Mouse (Mus musculus): ENCODE results near the gene Acy3. TPM values are rescaled to one million over a fixed set of nuclear protein-coding genes. Genes with fewer than 3 reads are reported as not detected.
"Not testable (repeated sequence)": the region's sequence is repeated elsewhere in the genome, so short reads cannot be mapped to it uniquely, and the experiment has no call there.

Acy3 gene
- polyA plus RNA-seq, 1 experiment from 2014 or later, result 7.8 TPM

GRCm38 (mm10) chr19:3951461-3951860, 34.9 kb upstream of the Acy3 start:
- Histone ChIP-seq H3K4me1 (ENCODE audit: control insufficient read depth, insufficient read depth, low read length) (no peaks in the 10 kb centered on the region), H3K27me3 (ENCODE audit: control insufficient read depth, insufficient read depth, low read length) (no peaks in the 10 kb centered on the region), H3K9me3 (ENCODE audit: control insufficient read depth, low read depth, low read length) (no peaks in the 10 kb centered on the region), H3K4me2 (replicated peaks; ENCODE audit: low read depth, low read length) (no peak overlapping the region), H3K27ac (ENCODE audit: low read length) (no peak overlapping the region), H3K9ac (replicated peaks; ENCODE audit: low read depth, low read length) (no peak overlapping the region), H3K36me3 (ENCODE audit: control insufficient read depth, insufficient read depth, low read length) (no peaks in the 10 kb centered on the region), H3K4me3 (ENCODE audit: low read depth, low read length) (no peak overlapping the region)
- no peak for ATAC-seq (ENCODE audit: insufficient number of reproducible peaks, insufficient read depth, low FRiP score, low read depth)

DNA sequence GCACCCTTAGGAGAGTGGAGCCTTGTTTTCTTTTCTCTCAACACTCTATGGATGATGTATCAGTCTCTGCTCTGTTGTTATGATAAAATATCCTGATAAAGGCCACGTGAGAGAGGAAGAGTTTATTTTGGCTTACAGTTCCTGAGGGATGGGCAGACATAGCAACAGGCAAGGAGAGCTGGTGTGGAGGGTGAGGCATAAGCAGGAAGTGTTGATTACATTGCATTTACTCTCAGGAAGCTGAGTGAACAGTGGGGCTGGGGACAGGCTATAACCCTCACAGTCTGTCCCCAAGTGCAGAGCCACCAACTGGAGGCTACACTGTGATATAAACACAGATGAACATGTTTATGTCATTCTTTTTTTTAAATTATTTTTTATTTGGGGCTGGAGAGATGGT, 34.3 kb upstream of the Acy3 start:
- no peaks in the 10 kb centered on the region for H3K9me3 ChIP-seq (ENCODE audit: control insufficient read depth, low read depth, low read length)
- WGBS, result 26% methylated on average over 1 of the region's 1 CpGs

DNA sequence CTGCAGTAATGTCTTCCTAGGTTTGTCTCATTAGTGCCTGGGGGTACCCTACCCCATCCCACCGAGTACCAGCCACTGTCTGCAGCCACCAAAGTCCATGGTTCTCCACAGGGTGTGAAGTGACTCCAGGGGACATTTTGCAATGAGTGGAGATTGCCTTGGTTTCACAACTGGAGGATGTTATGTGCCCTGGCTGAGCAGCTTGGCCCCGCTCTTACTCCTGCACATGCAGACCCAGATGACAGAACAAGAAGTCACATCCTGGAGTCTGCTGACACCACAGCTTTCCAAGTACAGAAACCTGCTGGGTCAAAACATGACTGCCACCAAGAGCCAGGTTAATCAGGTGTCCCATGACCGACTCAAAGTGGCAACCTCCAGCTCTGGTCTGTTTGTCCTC, 31.3 kb upstream of the Acy3 start:
- no peaks in the 10 kb centered on the region for H3K4me1 ChIP-seq (ENCODE audit: control insufficient read depth, insufficient read depth, low read length)
- H3K27me3 ChIP-seq (ENCODE audit: control insufficient read depth, insufficient read depth, low read length), result no peaks in the 10 kb centered on the region
- H3K9ac ChIP-seq (replicated peaks; ENCODE audit: low read depth, low read length), result no peak overlapping the region
- no peak overlapping the region for H3K4me2 ChIP-seq (replicated peaks; ENCODE audit: low read depth, low read length)
- WGBS, result 67% methylated on average over 3 of the region's 3 CpGs
- H3K36me3 ChIP-seq (ENCODE audit: control insufficient read depth, insufficient read depth, low read length), result no peaks in the 10 kb centered on the region
- ATAC-seq (ENCODE audit: insufficient number of reproducible peaks, insufficient read depth, low FRiP score, low read depth), result no peak
- H3K4me3 ChIP-seq (ENCODE audit: low read depth, low read length), result no peak overlapping the region
- H3K27ac ChIP-seq (ENCODE audit: low read length), result no peak overlapping the region
- no peaks in the 10 kb centered on the region for H3K9me3 ChIP-seq (ENCODE audit: control insufficient read depth, low read depth, low read length)

More for the DNA sequence above, 34.3 kb upstream of the Acy3 start:
- no peaks in the 10 kb centered on the region for H3K36me3 ChIP-seq (ENCODE audit: control insufficient read depth, insufficient read depth, low read length)
- no peaks in the 10 kb centered on the region for H3K4me1 ChIP-seq (ENCODE audit: control insufficient read depth, insufficient read depth, low read length)
- no peaks in the 10 kb centered on the region for H3K27me3 ChIP-seq (ENCODE audit: control insufficient read depth, insufficient read depth, low read length)
- ATAC-seq (ENCODE audit: insufficient number of reproducible peaks, insufficient read depth, low FRiP score, low read depth), result no peak
- no peak overlapping the region for H3K4me3 ChIP-seq (ENCODE audit: low read depth, low read length)
- no peak overlapping the region for H3K4me2 ChIP-seq (replicated peaks; ENCODE audit: low read depth, low read length)
- no peak overlapping the region for H3K27ac ChIP-seq (ENCODE audit: low read length)
- H3K9ac ChIP-seq (replicated peaks; ENCODE audit: low read depth, low read length), result no peak overlapping the region

GRCm38 (mm10) chr19:3955804-3956203, 30.6 kb upstream of the Acy3 start:
- no peak overlapping the region for H3K4me3 ChIP-seq (ENCODE audit: low read depth, low read length)
- H3K27me3 ChIP-seq (ENCODE audit: control insufficient read depth, insufficient read depth, low read length), result no peaks in the 10 kb centered on the region
- no peak overlapping the region for H3K4me2 ChIP-seq (replicated peaks; ENCODE audit: low read depth, low read length)
- no peaks in the 10 kb centered on the region for H3K9me3 ChIP-seq (ENCODE audit: control insufficient read depth, low read depth, low read length)
- no peaks in the 10 kb centered on the region for H3K4me1 ChIP-seq (ENCODE audit: control insufficient read depth, insufficient read depth, low read length)
- WGBS, result 40% methylated on average over 4 of the region's 4 CpGs
- no peak overlapping the region for H3K9ac ChIP-seq (replicated peaks; ENCODE audit: low read depth, low read length)
- H3K36me3 ChIP-seq (ENCODE audit: control insufficient read depth, insufficient read depth, low read length), result no peaks in the 10 kb centered on the region
- ATAC-seq (ENCODE audit: insufficient number of reproducible peaks, insufficient read depth, low FRiP score, low read depth), result no peak
- H3K27ac ChIP-seq (ENCODE audit: low read length), result no peak overlapping the region

GRCm38 (mm10) chr19:3957296-3958036, 28.9 kb upstream of the Acy3 start:
- H3K36me3 ChIP-seq (ENCODE audit: control insufficient read depth, insufficient read depth, low read length); H3K9ac ChIP-seq (replicated peaks; ENCODE audit: low read depth, low read length); H3K27me3 ChIP-seq (ENCODE audit: control insufficient read depth, insufficient read depth, low read length); H3K4me3 ChIP-seq (ENCODE audit: low read depth, low read length); H3K4me1 ChIP-seq (ENCODE audit: control insufficient read depth, insufficient read depth, low read length); H3K27ac ChIP-seq (ENCODE audit: low read length); H3K9me3 ChIP-seq (ENCODE audit: control insufficient read depth, low read depth, low read length); H3K4me2 ChIP-seq (replicated peaks; ENCODE audit: low read depth, low read length): not testable (repeated sequence)
- WGBS, result 76% methylated on average over 5 of the region's 5 CpGs
- 0 out of 2 replicates have a peak, but pooled peaks have one; percentile 6 for ATAC-seq (ENCODE audit: insufficient number of reproducible peaks, insufficient read depth, low FRiP score, low read depth)

DNA sequence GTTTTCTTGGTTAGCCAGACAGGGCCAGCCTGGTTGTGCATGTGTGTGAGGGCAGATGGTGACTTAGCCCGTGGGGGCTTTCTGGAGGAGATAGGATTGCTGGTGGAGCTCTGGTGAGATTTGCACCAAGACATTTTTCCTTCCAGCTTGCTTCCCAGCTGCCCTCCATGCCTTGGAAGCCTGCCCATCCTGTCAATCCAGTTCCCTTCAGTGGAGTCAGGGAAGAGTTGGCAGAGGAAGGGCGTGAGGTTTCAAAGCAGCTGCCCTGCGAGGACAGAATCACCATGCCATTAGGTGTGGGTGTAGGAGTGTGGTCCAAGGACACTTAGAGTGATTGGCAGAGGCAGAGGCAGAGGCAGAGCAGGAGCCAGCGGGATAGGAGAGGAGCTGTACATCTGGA, 27.9 kb upstream of the Acy3 start, which contains the start of gene Aldh3b3:
Gene Aldh3b3, plus strand, starts transcription at position 176 of the 400 bp plus-strand sequence.
- Histone ChIP-seq H3K27me3 (ENCODE audit: control insufficient read depth, insufficient read depth, low read length) (no peaks in the 10 kb centered on the region), H3K4me3 (ENCODE audit: low read depth, low read length) (no peak within 1 kb of the TSS), H3K36me3 (ENCODE audit: control insufficient read depth, insufficient read depth, low read length) (no peaks in the 10 kb centered on the region), H3K9me3 (ENCODE audit: control insufficient read depth, low read depth, low read length) (no peaks in the 10 kb centered on the region), H3K4me2 (replicated peaks; ENCODE audit: low read depth, low read length) (no peak within 1 kb of the TSS), H3K9ac (replicated peaks; ENCODE audit: low read depth, low read length) (no peak within 1 kb of the TSS), H3K4me1 (ENCODE audit: control insufficient read depth, insufficient read depth, low read length) (no peaks in the 10 kb centered on the region), H3K27ac (ENCODE audit: low read length) (no peak within 1 kb of the TSS)
- 65% methylated on average over 4 of the region's 4 CpGs for WGBS
- no peak for ATAC-seq (ENCODE audit: insufficient number of reproducible peaks, insufficient read depth, low FRiP score, low read depth)

DNA sequence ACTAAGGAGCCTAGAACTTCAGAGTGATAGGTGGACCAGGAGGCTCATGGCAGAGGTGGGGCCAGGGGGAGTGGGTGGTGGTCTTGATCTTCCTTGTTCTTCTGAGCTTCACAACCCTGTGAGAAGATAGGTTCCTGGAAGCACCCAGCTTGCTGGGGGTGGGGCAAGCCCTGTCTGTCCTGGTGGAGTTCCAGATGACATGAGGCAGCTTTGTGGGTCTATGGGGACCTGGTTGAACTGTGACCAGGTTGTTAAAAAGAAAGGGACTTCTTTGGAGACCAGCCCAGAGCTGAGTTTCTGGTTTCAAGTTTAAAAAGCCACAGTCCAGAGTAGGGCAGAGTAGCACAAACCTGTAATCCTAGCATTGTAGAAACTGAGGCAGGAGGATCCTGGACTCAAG, 27.3 kb upstream of the Acy3 start:
- no peak overlapping the region for H3K4me3 ChIP-seq (ENCODE audit: low read depth, low read length)
- no peaks in the 10 kb centered on the region for H3K36me3 ChIP-seq (ENCODE audit: control insufficient read depth, insufficient read depth, low read length)
- H3K4me1 ChIP-seq (ENCODE audit: control insufficient read depth, insufficient read depth, low read length), result no peaks in the 10 kb centered on the region
- no peaks in the 10 kb centered on the region for H3K9me3 ChIP-seq (ENCODE audit: control insufficient read depth, low read depth, low read length)
- no peak for ATAC-seq (ENCODE audit: insufficient number of reproducible peaks, insufficient read depth, low FRiP score, low read depth)
- H3K27me3 ChIP-seq (ENCODE audit: control insufficient read depth, insufficient read depth, low read length), result no peaks in the 10 kb centered on the region
- H3K9ac ChIP-seq (replicated peaks; ENCODE audit: low read depth, low read length), result no peak overlapping the region
- H3K27ac ChIP-seq (ENCODE audit: low read length), result no peak overlapping the region
- H3K4me2 ChIP-seq (replicated peaks; ENCODE audit: low read depth, low read length), result no peak overlapping the region

- 76% methylated on average over 5 of the region's 5 CpGs for WGBS
- H3K4me1 ChIP-seq (ENCODE audit: control insufficient read depth, insufficient read depth, low read length), result no peaks in the 10 kb centered on the region
- H3K36me3 ChIP-seq (ENCODE audit: control insufficient read depth, insufficient read depth, low read length), result no peaks in the 10 kb centered on the region
- H3K27ac ChIP-seq (ENCODE audit: low read length), result no peak overlapping the region
- no peak overlapping the region for H3K4me3 ChIP-seq (ENCODE audit: low read depth, low read length)
- H3K4me2 ChIP-seq (replicated peaks; ENCODE audit: low read depth, low read length), result no peak overlapping the region
- H3K9ac ChIP-seq (replicated peaks; ENCODE audit: low read depth, low read length), result no peak overlapping the region
- ATAC-seq (ENCODE audit: insufficient number of reproducible peaks, insufficient read depth, low FRiP score, low read depth), result no peak
- no peaks in the 10 kb centered on the region for H3K9me3 ChIP-seq (ENCODE audit: control insufficient read depth, low read depth, low read length)
- H3K27me3 ChIP-seq (ENCODE audit: control insufficient read depth, insufficient read depth, low read length), result no peaks in the 10 kb centered on the region
These were observed 26.2 kb upstream of the Acy3 start for GRCm38 (mm10) chr19:3960211-3960610.

DNA sequence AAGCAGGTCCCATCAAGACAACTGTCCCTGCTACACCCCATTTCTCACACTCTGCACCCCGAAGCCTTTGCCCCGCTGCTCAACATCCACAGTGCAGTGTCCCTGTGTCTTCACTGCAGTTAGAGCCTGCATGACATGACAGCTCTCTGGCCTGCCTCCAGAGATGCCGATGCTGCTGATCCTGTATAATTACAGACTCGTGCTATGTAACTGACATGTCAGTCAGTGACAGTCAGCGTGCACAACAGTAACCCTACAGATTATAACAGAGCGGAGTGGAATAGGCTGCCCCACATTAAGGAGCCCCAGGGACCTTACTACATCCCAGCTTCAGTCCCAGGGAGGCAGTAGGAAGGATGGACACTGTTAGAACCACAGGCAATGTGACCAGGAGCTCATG, 24.6 kb upstream of the Acy3 start:
- not testable (repeated sequence) for H3K9me3 ChIP-seq (ENCODE audit: control insufficient read depth, low read depth, low read length); H3K27ac ChIP-seq (ENCODE audit: low read length); H3K4me3 ChIP-seq (ENCODE audit: low read depth, low read length); H3K9ac ChIP-seq (replicated peaks; ENCODE audit: low read depth, low read length); H3K4me1 ChIP-seq (ENCODE audit: control insufficient read depth, insufficient read depth, low read length); ATAC-seq (ENCODE audit: insufficient number of reproducible peaks, insufficient read depth, low FRiP score, low read depth); H3K36me3 ChIP-seq (ENCODE audit: control insufficient read depth, insufficient read depth, low read length); H3K27me3 ChIP-seq (ENCODE audit: control insufficient read depth, insufficient read depth, low read length); H3K4me2 ChIP-seq (replicated peaks; ENCODE audit: low read depth, low read length)
- 90% methylated on average over 6 of the region's 6 CpGs for WGBS
